Mouse (Mus musculus) R1 (cell line): ENCODE results near the gene Aff3.

ENCODE experiments used
- DNase-seq: peaks from one replicate; pipeline ENCODE4 v3.0.0-alpha.2; 2018; ENCODE audit warnings: low read depth, low spot score

Aff3 gene

DNA sequence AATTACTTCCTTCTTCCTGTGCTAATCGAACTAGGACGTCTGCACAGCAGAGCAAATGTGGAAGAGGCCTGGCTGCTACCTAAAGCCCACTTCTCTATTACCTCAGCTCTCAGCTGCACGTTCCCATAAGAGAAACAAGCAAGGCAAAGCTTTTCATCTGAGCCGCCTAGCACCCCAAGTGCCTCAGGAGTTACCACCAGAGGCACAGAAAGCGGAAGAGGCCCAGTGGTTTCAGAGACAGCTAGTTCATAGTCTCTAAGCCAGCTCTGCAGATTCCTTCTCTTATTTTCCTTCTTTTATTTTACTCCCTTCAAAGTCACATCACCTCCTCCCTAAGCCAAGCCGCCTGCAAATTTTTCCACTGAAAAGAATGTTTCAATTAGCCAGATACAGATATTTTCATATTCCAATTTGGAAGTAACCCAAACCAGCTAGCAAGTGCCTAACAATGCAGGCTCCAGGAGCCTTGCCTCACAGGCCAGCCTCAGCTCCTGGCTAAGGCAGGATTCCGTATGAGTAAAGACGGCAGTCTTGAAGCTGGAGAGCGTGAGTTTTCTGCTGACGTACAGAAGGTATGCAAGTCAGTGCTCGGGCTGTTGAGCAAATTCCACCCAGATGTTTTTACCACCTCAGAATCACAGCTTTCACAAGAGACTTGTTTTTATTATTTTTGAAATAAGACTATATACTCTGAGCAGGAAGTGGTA is 62.8 kb downstream of the Aff3 start:
- no peak for DNase-seq

DNA sequence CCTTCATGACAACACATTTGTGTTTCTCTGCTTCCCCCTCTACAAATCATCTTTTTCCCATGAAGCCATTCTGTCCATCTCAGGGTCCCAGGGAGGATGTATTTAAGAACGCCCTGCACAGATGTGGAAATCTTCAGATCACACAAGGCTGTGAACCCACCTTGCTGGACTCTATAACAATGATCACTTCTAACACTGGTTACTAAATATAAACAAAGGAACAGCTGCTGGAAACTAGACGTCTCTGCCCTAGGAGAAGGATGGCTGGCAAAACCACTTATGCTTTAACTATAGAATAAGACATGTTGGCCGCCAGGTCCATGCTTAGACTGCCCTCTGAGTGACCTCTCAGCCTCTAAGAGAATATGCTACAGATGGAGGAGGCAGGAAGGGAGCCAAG is 69.4 kb downstream of the Aff3 start:
- DNase-seq: no peak

DNA sequence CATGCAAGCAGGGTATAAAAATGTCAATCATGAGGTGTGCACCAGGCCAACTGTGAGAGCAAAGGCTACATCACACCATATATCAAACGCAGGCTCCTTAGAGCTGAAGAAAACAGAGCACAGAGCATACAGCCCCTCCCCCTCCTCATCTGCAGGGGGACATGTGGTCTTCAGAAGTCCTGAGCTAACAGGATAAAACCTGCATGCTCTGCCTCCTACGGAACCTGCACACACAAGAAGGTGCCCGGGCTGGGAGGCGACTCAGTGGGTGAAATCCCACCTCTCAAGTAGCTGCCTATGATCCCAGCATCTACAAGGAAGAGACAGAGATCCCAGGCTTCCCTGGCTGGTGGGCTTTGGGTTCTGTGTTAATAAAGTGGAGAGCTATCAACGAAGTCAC is 70.0 kb downstream of the Aff3 start:
- no peak for DNase-seq

DNA sequence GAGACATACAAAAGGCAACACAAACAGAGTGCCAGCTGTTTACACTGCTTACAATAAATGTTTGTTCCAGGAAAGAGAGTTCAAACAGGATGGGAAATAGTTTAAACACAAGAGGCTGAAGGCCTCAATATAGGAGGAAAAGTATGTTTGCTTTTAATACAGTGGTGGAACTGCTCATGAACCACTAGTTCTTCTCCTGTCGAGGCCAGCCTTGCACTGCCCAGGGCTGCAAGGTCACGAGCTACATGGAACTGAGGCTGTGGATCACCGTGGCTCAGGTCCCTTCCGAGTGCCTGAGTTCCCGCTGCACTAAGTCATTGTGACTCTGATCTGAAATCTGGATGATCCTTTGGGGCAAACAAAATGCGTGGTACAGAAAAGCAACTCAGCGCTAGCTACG is 73.6 kb downstream of the Aff3 start:
- no peak for DNase-seq

DNA sequence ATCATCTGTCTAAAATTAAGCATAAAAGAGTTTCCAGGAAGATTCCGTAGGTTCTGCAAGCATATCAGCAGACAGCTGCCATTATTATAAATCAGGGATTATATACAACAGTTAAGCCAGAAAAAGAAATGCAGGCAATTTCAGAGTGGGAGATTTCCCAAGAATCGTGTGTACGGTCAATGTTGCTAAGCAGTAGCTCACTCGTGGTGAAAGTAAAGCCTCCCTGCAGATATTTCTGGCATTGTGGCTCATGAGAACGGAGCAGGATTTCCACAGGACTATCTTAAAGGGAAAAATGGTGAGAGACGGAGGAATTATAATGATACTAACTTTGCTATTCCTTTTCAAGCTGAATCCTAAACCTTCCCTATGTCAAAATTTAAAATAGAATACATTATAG is 76.0 kb downstream of the Aff3 start:
- no peak for DNase-seq

DNA sequence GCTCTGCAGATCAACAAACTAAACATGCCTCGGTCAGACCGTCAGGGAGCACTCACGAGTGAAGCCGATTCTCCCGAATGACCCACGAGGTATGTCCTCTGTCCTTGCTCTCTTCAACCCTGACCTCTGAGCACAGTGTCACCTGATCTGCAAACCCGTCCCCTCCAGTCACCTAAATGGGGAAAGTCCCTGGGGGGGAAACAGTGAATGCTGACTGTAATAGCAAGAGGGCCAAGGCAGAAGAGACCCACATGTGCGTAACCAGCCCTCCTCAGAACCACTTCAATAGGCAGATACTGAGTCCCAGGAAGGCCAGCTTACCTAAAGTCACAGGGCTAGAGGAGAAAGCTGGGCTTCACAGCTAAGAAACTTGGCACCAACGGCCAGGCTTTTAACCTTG is 82.4 kb downstream of the Aff3 start:
- DNase-seq: no peak

DNA sequence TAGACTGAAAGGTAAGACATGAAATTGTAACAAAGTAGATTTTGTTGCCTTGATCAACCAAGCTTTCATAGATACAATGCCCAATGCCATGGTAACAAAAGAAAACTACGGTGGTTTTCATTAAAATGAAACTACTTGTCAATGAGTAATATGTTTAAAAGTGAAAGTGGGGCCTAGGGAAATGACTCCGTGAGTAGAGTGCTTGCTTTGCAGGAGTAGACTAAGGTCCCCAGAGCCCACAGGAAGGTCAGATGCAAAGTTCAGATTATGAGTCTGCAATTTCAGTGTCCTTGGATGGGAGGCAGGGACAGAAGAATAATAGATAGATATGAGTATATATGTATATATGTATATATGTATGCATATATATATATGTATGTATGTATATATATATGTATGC is 84.2 kb downstream of the Aff3 start:
- DNase-seq: no peak

DNA sequence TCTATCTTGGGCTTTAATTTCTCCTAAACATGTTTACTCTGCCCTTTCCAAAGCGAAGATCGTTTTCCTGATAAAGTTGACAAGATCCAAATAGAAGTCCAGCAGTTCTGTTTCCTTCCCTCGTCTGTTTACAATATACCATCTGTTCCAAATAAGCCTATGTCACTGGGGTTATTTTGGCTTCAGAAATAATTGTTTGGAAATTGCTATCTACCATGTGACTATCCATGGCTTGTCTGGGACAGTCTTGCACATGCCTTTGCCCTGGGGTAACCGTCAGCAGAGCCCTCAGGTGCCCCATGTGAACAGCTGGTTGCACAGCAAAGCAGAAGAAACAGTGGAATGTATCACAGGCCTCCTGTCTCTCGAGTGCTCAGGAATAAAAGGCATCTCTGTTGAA is 86.4 kb downstream of the Aff3 start:
- DNase-seq: no peak

DNA sequence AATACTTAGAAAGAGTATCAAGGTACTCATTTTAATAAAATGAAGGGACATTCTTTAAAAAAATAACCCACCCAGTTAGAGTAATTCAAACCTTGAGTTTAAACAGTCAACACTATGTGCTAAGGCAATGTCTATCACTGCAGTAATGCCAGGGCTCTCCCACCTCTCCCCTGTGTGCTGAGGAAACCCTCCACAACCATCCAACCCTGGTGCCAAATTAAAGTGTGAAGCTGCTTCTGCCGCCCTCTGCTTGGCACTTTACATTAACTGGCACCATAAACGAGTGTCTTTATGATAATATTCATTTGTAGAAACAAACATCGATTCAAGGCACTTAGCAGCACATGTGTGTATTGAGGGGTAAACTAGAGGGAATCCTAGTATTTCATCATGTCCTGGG is 97.0 kb downstream of the Aff3 start:
- no peak for DNase-seq

DNA sequence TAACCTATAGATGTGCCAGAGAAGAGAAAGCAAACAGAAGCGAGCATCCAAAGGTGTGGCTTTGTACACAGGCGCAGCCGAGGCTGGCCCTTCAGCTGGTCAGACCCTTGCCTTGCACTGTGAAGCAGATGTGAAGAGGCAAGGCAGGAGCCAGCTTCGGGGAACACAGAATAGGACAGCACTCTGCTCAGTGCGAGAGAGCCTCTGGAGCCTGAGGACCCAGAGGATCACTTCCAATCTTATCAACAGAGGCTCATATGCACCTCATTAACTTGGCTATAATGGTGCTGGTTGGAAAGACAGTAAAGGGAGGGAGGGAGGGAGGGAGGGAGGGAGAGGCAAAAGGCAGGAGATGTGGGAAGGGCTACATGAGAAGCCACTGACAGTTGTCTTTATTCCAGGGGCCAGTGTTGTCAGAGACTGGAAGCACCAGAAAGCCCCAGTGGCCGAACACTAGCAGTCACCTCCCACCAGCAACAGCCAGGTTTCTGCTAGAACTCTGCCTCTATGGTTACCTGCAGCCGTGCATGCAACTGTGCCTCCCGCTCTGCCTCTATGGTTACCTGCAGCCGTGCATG is 98.6 kb downstream of the Aff3 start:
- no peak for DNase-seq

DNA sequence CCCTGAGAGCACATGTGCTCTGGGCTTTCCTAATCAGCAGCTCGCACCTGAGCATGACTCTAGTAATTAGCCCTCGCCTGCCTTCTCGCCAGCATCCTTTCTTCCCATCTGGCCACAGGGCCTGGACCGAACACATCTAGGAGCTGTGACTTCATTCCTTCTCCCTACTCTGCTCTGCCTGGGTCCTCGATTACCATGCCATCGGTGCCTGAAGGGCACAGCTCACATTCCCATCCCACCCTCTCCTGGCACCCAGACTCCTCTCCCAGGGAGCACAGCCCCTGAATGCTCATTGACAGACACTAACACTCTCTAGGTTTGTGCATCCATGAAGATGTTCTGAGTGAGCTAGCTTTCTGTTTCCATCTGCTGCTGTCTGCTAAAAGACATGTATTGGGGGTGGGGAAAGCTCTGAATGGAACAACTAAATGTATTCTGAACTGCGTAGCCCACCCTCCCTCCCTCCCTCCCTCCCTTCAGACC is 99.4 kb downstream of the Aff3 start:
- no peak for DNase-seq

DNA sequence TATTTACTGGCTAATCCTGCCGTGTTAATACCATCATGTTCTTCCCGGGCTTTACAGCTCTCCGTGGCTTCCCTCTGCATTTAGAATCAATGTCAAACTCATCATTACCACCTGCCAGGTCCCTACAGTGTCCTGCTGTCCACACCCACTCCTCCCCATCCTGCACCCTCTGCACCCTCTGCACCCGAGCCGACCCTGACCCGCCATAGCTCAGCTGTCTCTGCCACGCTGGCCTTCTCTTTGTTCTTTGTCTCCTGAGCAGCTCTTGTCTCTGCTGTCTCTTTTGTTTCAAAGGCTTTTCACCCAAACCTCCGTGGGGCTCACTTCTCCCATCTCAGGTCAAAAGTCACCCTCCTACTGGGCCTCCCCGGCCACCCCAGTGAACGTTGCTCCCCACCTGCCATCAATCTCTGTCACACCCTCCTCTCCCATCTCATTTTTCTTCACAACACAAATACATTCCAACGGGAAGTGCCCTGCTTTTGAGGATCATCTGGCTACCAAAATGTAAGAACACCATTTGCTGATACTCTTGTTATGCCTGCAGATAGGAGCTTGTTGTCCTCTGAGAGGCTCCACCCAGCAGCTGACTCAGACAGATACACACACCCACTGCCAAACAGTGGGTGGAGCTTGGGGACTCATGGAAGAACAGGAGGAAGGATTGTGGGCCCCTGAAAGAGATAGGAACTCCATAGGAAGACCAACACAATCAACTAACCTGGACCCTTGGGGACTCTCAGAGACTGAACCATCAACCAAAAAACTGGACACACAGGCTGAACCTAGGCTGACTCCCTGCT is 102.2 kb downstream of the Aff3 start:
- no peak for DNase-seq

DNA sequence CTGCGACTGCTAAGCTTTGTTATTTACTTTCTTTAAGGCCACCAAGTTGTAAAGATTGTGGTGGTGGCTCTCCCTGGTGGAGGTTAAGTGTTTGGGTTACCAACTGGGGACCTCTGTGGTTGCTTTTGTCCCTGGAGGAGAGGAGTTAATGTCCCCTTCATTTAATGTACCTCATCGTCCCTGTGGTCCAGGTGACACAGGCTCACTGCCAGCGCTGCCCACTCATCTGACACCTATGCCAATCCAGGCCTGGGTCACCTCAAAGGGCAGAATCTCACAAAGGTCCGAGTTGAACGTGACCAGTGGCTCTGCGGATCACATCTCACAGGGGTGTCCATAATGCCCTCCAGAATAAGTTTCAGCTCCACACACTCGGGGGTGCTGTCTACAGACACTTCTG is 103.4 kb downstream of the Aff3 start:
- DNase-seq: no peak

DNA sequence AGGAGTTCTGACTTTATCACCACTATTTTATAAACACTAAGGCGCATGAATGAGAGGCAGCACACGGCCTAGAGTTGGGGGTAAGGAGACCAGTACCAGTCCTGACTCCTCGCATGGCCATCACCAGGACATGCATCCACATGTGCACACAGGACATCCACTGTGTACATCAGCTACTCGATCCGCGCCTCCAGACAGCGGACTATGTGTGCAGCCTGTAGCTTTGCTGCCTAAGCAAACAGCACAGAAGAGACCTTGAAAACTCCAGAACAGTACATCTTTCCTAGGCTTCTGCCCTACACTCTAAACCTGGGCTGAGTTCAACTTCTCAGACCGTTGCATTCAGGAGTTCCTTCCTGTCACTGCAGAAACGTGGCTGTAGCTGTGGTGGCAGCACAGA is 104.1 kb downstream of the Aff3 start:
- DNase-seq: no peak

DNA sequence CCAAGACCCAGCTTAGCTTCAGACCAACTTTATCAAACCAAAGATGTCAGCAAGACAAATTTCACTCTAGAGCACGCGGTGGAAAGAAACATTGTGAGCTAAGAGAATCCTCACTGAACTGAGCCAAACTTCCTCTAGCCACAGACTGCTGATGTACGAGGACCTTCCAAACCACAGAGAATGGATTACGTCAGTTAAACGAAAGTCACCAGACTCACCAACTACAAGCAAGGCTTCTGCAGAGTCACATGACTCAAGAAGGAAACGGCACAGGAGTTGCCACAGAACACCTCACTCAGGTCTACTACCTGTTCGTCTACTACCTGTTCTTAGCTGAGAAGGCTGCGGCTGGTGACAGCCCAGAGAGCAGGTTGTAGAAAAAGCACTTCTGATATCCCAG is 107.1 kb downstream of the Aff3 start:
- no peak for DNase-seq

DNA sequence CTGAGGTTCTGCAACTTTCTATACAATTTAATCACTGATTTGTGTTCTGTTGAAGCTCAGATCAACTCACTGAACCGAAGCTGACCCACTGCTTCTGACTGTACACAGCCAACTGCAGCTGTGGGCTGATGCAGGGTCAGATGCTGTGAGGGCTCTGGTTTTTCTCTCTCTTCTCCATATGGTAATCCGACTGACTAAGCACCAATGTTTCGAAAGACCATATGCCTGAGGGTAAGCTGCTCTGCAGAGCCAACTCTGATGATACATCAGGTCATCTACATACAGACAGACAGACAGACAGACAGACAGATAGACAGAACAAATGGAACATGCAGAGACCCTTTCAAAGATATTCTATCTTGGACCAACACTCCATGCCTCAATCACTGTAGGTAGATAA is 110.2 kb downstream of the Aff3 start:
- DNase-seq: no peak

DNA sequence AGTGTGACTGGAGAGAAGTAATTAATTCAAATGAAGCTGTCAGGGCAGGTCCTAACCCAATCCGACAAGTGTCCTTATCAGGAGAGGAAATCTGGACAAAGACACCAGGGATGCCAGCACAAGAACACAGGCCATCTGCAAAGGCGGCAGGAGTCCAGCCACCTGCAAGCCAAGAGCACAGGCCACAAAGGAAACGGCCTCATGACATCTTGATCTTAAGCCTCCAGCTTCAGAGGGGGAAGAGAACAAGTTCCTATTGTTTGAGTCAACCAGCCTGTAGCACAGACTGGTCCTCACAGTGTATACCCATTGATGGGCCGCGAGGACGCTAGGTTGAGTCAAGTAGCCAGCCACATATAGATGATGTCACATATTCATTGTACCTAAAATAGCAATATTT is 111.7 kb downstream of the Aff3 start:
- DNase-seq: no peak

DNA sequence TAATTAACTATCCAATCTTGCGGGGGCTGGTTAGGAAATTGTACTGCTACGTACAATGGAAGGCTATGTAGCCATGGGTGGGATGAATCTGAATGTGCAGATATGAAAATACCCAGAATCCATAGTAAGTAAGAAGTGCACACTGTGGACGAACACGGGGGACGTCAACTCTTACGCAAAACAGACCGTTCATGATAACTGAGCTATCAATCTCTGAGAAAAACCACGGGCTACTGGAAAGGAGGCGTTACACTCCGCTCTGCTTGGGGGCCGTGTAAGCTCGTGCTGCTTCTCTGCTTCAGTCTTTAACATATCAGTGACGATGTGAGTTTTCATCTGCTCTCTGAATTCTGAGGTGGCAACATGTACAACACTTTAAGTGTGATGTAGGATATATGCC is 114.2 kb downstream of the Aff3 start:
- no peak for DNase-seq

DNA sequence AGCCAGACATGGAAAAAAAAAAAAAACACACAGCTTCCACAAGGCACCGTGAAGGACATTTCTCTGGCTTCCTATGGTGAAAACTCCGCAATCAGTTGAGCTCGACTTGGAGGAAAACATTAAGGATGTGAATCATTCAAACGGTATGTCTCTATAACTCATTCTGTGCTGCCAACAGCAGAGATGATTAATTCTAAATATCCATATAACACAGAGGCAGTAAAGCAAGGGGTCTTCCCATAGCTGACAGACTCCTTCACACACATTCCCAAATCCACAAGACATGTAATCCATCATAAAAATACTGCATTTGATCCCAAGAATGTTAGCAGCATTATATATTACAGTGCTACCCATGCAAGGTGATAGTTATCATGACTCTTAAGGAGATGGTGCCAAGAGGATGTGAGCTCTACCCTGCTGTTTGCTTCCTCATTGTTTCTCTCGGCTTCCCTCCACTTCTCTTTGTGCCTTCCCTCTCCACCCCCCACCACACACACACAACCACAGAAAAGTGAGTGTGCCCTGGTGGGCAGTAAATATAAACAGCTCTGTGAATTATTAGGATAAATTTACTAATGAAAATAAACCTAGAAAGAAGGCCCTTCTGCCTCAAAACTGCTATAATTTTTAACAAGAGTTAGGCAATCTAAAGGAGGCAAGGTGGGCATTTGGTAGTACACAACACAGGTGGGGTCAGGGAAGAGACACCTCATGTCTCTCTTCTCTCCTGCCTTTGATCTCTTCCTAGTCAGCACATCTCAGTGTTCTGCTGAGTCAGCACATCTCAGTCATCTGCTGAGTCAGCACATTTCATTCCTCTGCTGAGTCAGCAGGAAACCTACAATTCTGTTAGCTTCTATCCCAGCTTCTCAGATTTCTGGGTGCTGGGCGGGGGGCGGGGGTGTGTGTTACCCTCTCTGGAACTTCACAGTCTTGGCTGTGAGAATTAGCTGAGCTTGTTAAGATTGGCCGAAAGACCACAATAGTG is 115.8 kb downstream of the Aff3 start:
- peak; percentile 16 for DNase-seq

DNA sequence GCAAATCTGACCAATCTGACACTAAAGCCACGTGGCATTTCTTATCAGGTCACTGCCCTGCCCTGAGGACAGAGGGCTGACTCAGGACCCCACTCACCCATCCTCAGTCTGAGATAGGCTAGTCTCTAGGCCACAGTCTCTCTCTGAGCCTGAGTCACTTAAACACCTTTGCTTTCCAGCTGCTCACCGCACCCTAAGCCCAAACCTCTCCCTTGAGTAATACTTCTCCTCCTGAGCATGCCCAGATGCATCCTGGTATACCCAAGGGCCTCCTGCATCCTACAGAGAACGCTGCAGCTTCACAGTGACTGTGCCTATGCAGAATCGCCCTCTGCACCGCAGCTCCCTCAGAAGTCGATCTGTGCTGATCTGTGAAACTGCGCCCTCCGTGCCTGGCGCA is 117.1 kb downstream of the Aff3 start:
- no peak for DNase-seq

DNA sequence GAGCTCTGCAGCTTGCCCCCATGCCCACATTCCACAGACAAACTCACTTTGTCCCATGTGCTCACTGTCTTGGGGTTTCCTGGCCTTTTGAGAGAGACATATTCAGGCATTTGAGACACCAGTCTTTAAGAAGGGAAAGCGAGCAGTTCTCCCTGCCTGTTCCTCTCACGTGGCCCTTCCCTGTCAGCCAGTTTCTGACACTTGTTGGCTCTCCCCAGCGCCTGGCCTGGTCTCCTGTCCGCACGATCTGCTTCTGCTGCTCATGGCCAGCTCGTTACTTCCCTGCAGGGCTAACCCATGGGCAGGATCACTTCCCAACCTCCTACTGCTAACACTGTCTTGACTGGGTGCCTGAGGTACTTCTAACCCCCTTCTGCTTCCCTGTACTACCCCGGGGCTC is 118.1 kb downstream of the Aff3 start:
- DNase-seq: no peak
